Mouse (Mus musculus): ENCODE data around the gene Gtsf1. TPM values are rescaled to one million over a fixed set of nuclear protein-coding genes. Genes with fewer than 3 reads are reported as not detected.
"Not testable (repeated sequence)": the region's sequence is repeated elsewhere in the genome, so short reads cannot be mapped to it uniquely, and the experiment has no call there.

Gene Gtsf1
- total RNA-seq (2015) (4.4 and 6.8 TPM in 2 replicates), total RNA-seq (2017) (1.3 and 1.5 TPM in 2 replicates)

GRCm38 (mm10) chr15:103430241-103430640, at the start of gene Gtsf1:
Gene Gtsf1 (minus strand): TSS chr15:103430470.
- peak; percentile 73 for ATAC-seq (ENCODE audit: poor library complexity, severe bottlenecking)

- ATAC-seq (ENCODE audit: poor library complexity, severe bottlenecking), result no peak
These were observed 48.9 kb upstream of the Gtsf1 start for GRCm38 (mm10) chr15:103479080-103479606.

GRCm38 (mm10) chr15:103473769-103474168, 43.5 kb upstream of the Gtsf1 start:
- no peak for ATAC-seq (ENCODE audit: poor library complexity, severe bottlenecking)

- no peak for ATAC-seq (ENCODE audit: poor library complexity, severe bottlenecking)
These were observed 42.9 kb upstream of the Gtsf1 start for GRCm38 (mm10) chr15:103473182-103473581.

- ATAC-seq (ENCODE audit: poor library complexity, severe bottlenecking), result no peak
These were observed 42.0 kb upstream of the Gtsf1 start for GRCm38 (mm10) chr15:103472265-103472664.

- no peak for ATAC-seq (ENCODE audit: poor library complexity, severe bottlenecking)
These were observed 41.4 kb upstream of the Gtsf1 start for GRCm38 (mm10) chr15:103471488-103472194.

GRCm38 (mm10) chr15:103462539-103463261, 32.4 kb upstream of the Gtsf1 start:
- peak; percentile 93 for ATAC-seq (ENCODE audit: poor library complexity, severe bottlenecking)

GRCm38 (mm10) chr15:103454449-103454848, 24.2 kb upstream of the Gtsf1 start:
- no peak for ATAC-seq (ENCODE audit: poor library complexity, severe bottlenecking)

- ATAC-seq (ENCODE audit: poor library complexity, severe bottlenecking), result peak; percentile 99
These were observed 23.4 kb upstream of the Gtsf1 start, which contains the start of gene Nckap1l for GRCm38 (mm10) chr15:103453551-103454218. Gene Nckap1l (plus strand): TSS chr15:103453794.

GRCm38 (mm10) chr15:103448369-103448768, 18.1 kb upstream of the Gtsf1 start, which contains the start of gene Gtsf2:
Gene Gtsf2 (minus strand): TSS chr15:103448469.
- no peak for ATAC-seq (ENCODE audit: poor library complexity, severe bottlenecking)

- not testable (repeated sequence) for ATAC-seq (ENCODE audit: poor library complexity, severe bottlenecking)
These were observed 15.7 kb upstream of the Gtsf1 start for GRCm38 (mm10) chr15:103445966-103446365.

- ATAC-seq (ENCODE audit: poor library complexity, severe bottlenecking), result no peak
These were observed 3.3 kb downstream of the Gtsf1 start for GRCm38 (mm10) chr15:103427017-103427416.

GRCm38 (mm10) chr15:103405586-103405985, 24.7 kb downstream of the Gtsf1 start:
- ATAC-seq (ENCODE audit: poor library complexity, severe bottlenecking), result not testable (repeated sequence)

- ATAC-seq (ENCODE audit: poor library complexity, severe bottlenecking), result no peak
These were observed 28.9 kb downstream of the Gtsf1 start for GRCm38 (mm10) chr15:103401361-103401760.

- no peak for ATAC-seq (ENCODE audit: poor library complexity, severe bottlenecking)
These were observed 36.7 kb downstream of the Gtsf1 start for GRCm38 (mm10) chr15:103393577-103393976.

GRCm38 (mm10) chr15:103388556-103389145, 41.6 kb downstream of the Gtsf1 start:
- ATAC-seq (ENCODE audit: poor library complexity, severe bottlenecking), result peak; percentile 86

- ATAC-seq (ENCODE audit: poor library complexity, severe bottlenecking), result no peak
These were observed 46.3 kb downstream of the Gtsf1 start for GRCm38 (mm10) chr15:103383771-103384488.

GRCm38 (mm10) chr15:103382795-103383406, 47.4 kb downstream of the Gtsf1 start:
- ATAC-seq (ENCODE audit: poor library complexity, severe bottlenecking), result no peak

GRCm38 (mm10) chr15:103382075-103382474, 48.2 kb downstream of the Gtsf1 start:
- no peak for ATAC-seq (ENCODE audit: poor library complexity, severe bottlenecking)

Data from megakaryocyte, adult 5-6 weeks (primary cell).